Mouse (Mus musculus): ENCODE measurements around the gene Atp2a1.

DNA sequence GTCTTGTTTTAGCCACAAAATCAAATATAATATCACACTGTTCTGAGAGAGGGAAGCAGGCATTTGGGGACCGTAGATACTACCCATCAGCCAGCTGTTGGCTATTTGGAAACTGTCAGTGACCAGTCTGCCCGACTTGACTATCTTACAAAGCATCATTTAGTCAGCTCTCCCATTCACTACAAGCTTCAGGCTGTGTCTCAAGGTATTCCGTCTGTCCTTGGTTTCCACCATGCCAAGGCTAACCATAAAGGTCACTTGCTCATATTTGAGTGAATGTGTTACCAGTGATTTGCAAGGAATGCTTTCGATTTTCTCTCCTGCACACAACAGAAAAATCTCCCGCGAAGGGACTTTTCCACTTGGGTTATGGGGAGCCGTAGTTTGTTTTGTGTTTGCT is 28.2 kb downstream of the Atp2a1 start:
- no peak for TF ChIP-seq GATA1 (IDR thresholded peaks at IDR 0.05; ENCODE audit: borderline replicate concordance, low read length)
- TF ChIP-seq FLI1 (IDR thresholded peaks at IDR 0.05; ENCODE audit: low read length): no peak

Measured in megakaryocyte, embryonic 14.5 days (primary cell).